Mouse (Mus musculus) kidney, embryonic 16.5 days (tissue): ENCODE results near the gene Map4k4. TPM values are rescaled to one million over a fixed set of nuclear protein-coding genes. Genes with fewer than 3 reads are reported as not detected.

Experiments used
- ATAC-seq: fragments of 200-750 bp; cut with Nextera tagmentation; 2 replicates; pipeline ENCODE4 v1.8.0; 2017; ENCODE audit warnings: moderate TSS enrichment; ENCODE audit not compliant: low FRiP score, low TSS enrichment
- H3K27ac ChIP-seq: fragments of 300-500 bp; sonication (generic); 2 replicates; pipeline ENCODE4 v1.5.1; 2014; ENCODE audit warnings: low read length
- H3K27me3 ChIP-seq: fragments of 300-500 bp; sonication (generic); 2 replicates; pipeline ENCODE4 v1.6.1; 2014; ENCODE audit warnings: low read length, control low read depth, mixed read lengths; ENCODE audit not compliant: insufficient read depth
- H3K36me3 ChIP-seq: fragments of 300-500 bp; sonication (generic); 2 replicates; pipeline ENCODE4 v1.6.1; 2014; ENCODE audit warnings: low read length, control low read depth, mixed read lengths; ENCODE audit not compliant: insufficient read depth
- H3K4me1 ChIP-seq: fragments of 300-500 bp; sonication (generic); 2 replicates; pipeline ENCODE4 v1.6.1; 2014; ENCODE audit warnings: low read length, control low read depth, mixed read lengths; ENCODE audit not compliant: insufficient read depth
- H3K4me2 ChIP-seq: fragments of 300-500 bp; sonication (generic); replicated peaks from 2 replicates; pipeline ENCODE4 v1.6.1; 2014; ENCODE audit warnings: low read depth, low read length
- H3K4me3 ChIP-seq: fragments of 300-500 bp; sonication (generic); 2 replicates; pipeline ENCODE4 v1.5.1; 2014; ENCODE audit warnings: mild to moderate bottlenecking, low read length
- H3K9ac ChIP-seq: fragments of 300-500 bp; sonication (generic); replicated peaks from 2 replicates; pipeline ENCODE4 v1.6.1; 2014; ENCODE audit warnings: low read length
- H3K9me3 ChIP-seq: fragments of 300-500 bp; sonication (generic); 2 replicates; pipeline ENCODE4 v1.6.1; 2016; ENCODE audit warnings: low read length, control low read depth
- WGBS: fragments of 180-500 bp; shearing (Covaris S2); extraction: QIAGEN DNeasy Blood & Tissue Kit; methylation state at CpG from one replicate; pipeline ENCODE4 v1.1.7; 2014; 5-methylcytosine and 5-hydroxymethylcytosine counted together
- polyA plus RNA-seq: library from polyadenylated mRNA; unstranded; fragments of >200 nt; fragmentation: Nextera tagmentation; extraction: Ambion mirVana; gene quantifications from 2 replicates; pipeline ENCODE4 v1.2.1, GENCODE M21; 2015

Gene Map4k4
- polyA plus RNA-seq, 1 experiment from 2014 or later = 14.3 TPM

- WGBS = 59% methylated on average over 9 of the region's 9 CpGs
- Histone ChIP-seq H3K9me3 (no peaks in the 10 kb centered on the region), H3K4me1 (no peaks in the 10 kb centered on the region), H3K4me2 (no peak overlapping the region), H3K27ac (no peak overlapping the region), H3K36me3 (no peaks in the 10 kb centered on the region), H3K9ac (no peak overlapping the region), H3K27me3 (no peaks in the 10 kb centered on the region), H3K4me3 (no peak overlapping the region)
- ATAC-seq = no peak
Measured at GRCm38 (mm10) chr1:40061359-40061758, 160.6 kb downstream of the Map4k4 start.

- Histone ChIP-seq H3K4me3 (no peak overlapping the region), H3K27ac (no peak overlapping the region), H3K9me3 (no peaks in the 10 kb centered on the region), H3K27me3 (no peaks in the 10 kb centered on the region), H3K4me1 (no peaks in the 10 kb centered on the region), H3K36me3 (no peaks in the 10 kb centered on the region), H3K9ac (no peak overlapping the region), H3K4me2 (no peak overlapping the region)
- 69% methylated on average over 4 of the region's 4 CpGs for WGBS
- no peak for ATAC-seq
Measured at GRCm38 (mm10) chr1:40063409-40063808, 162.7 kb downstream of the Map4k4 start.

- no peak overlapping the region for H3K27ac ChIP-seq
- no peak overlapping the region for H3K4me3 ChIP-seq
- H3K4me2 ChIP-seq = no peak overlapping the region
- no peaks in the 10 kb centered on the region for H3K36me3 ChIP-seq
- ATAC-seq = no peak
- no peak overlapping the region for H3K9ac ChIP-seq
- no peaks in the 10 kb centered on the region for H3K9me3 ChIP-seq
- H3K27me3 ChIP-seq = no peaks in the 10 kb centered on the region
- H3K4me1 ChIP-seq = no peaks in the 10 kb centered on the region
- 86% methylated on average over 8 of the region's 8 CpGs for WGBS
Measured at GRCm38 (mm10) chr1:40064508-40064907, 163.8 kb downstream of the Map4k4 start.

- Histone ChIP-seq H3K36me3 (no peaks in the 10 kb centered on the region), H3K4me1 (no peaks in the 10 kb centered on the region; the same call in 1 of the 2 replicates), H3K4me3 (no peak overlapping the region), H3K27ac (no peak overlapping the region), H3K9ac (no peak overlapping the region), H3K9me3 (no peaks in the 10 kb centered on the region), H3K27me3 (no peaks in the 10 kb centered on the region), H3K4me2 (no peak overlapping the region)
- 72% methylated on average over 4 of the region's 4 CpGs for WGBS
- no peak for ATAC-seq
Measured at GRCm38 (mm10) chr1:40072558-40072957, 171.8 kb downstream of the Map4k4 start.

- Histone ChIP-seq H3K4me2 (no peak within 1 kb of the TSS), H3K27me3 (no peaks in the 10 kb centered on the region), H3K4me1 (no peaks in the 10 kb centered on the region; the same call in 1 of the 2 replicates), H3K9me3 (no peaks in the 10 kb centered on the region), H3K36me3 (no peaks in the 10 kb centered on the region), H3K4me3 (no peak within 1 kb of the TSS), H3K27ac (no peak within 1 kb of the TSS), H3K9ac (no peak within 1 kb of the TSS)
- 93% methylated on average over 5 of the region's 5 CpGs for WGBS
- ATAC-seq = no peak
Measured at GRCm38 (mm10) chr1:40073779-40074178, 173.1 kb downstream of the Map4k4 start, which contains the start of gene Il1r2. Gene Il1r2, plus strand, starts transcription at chr1:40074079.

Other genes with a start within 250 kb of the Map4k4 start
- gene Creg2, start 249.4 kb upstream of the Map4k4 start, polyA plus RNA-seq = 0.04 and 0.08 TPM in 2 replicates
- 0.17 and 0.21 TPM in 2 replicates for gene Rfx8, start 179.9 kb upstream of the Map4k4 start, polyA plus RNA-seq
- gene Gm3646, start 95.6 kb upstream of the Map4k4 start, polyA plus RNA-seq = not detected in 2 replicates
- 0.24 and 0.29 TPM in 2 replicates for gene Il1r2, start 173.2 kb downstream of the Map4k4 start, polyA plus RNA-seq